Mouse (Mus musculus) liver, embryonic 14.5 days (tissue): Measurements from ENCODE around the gene Pten. TPM values are rescaled to one million over a fixed set of nuclear protein-coding genes. Genes with fewer than 3 reads are reported as not detected.

ENCODE experiments used
- ATAC-seq: fragments of 200-750 bp; cut with Nextera tagmentation; 2 replicates; pipeline ENCODE4 v1.8.0; 2017; ENCODE audit warnings: moderate number of reproducible peaks, mild to moderate bottlenecking, moderate library complexity; ENCODE audit not compliant: insufficient read depth
- DNase-seq, 3 experiments: peaks; one replicate each; pipeline ENCODE4 v3.0.0-alpha.2; 2012 to 2013; ENCODE audit warnings: low read depth in 3 of 3, low spot score in 3 of 3
- H3K27ac ChIP-seq: fragments of 300-500 bp; sonication (generic); 2 replicates; pipeline ENCODE4 v1.5.1; 2014; ENCODE audit warnings: moderate library complexity, mild to moderate bottlenecking, control low read depth, inconsistent platforms
- H3K27me3 ChIP-seq: fragments of 300-500 bp; sonication (generic); 2 replicates; pipeline ENCODE4 v1.6.1; 2014; ENCODE audit warnings: mild to moderate bottlenecking, low read length, moderate library complexity; ENCODE audit not compliant: control insufficient read depth, insufficient read depth
- H3K36me3 ChIP-seq: fragments of 300-500 bp; sonication (generic); replicated peaks from 2 replicates; pipeline ENCODE4 v1.6.1; 2014; ENCODE audit warnings: low read depth; ENCODE audit not compliant: control insufficient read depth, insufficient read depth
- H3K4me1 ChIP-seq, 2 experiments: fragments of 200-500 bp in 1 of 2; fragments of 300-500 bp in 1 of 2; sonication (generic) in 1 of 2; replicated peaks; 2 replicates each; pipeline ENCODE4 v1.6.1; 2012 to 2014; ENCODE audit warnings: antibody characterized with exemption in 1 of 2, inconsistent platforms in 1 of 2, low read length in 1 of 2; ENCODE audit not compliant: control insufficient read depth in 2 of 2, insufficient read depth in 2 of 2
- H3K4me2 ChIP-seq: fragments of 300-500 bp; sonication (generic); 2 replicates; pipeline ENCODE4 v1.6.1; 2014; ENCODE audit warnings: low read depth, mild to moderate bottlenecking, control low read depth, moderate library complexity
- H3K4me3 ChIP-seq, 2 experiments: fragments of 200-500 bp in 1 of 2; fragments of 300-500 bp in 1 of 2; sonication (generic) in 1 of 2; 2 replicates each; pipeline ENCODE4 v1.5.1; 2012 to 2014; ENCODE audit warnings: low read depth in 2 of 2, low read length in 2 of 2, mild to moderate bottlenecking in 2 of 2, control low read depth in 1 of 2, inconsistent platforms in 1 of 2, moderate library complexity in 1 of 2; ENCODE audit not compliant: insufficient read depth in 1 of 2
- H3K9ac ChIP-seq: fragments of 300-500 bp; sonication (generic); replicated peaks from 2 replicates; pipeline ENCODE4 v1.6.1; 2014; ENCODE audit warnings: mild to moderate bottlenecking, control low read depth, moderate library complexity
- H3K9me3 ChIP-seq: fragments of 300-500 bp; sonication (generic); 2 replicates; pipeline ENCODE4 v1.6.1; 2016; ENCODE audit warnings: low read length, mixed read lengths; ENCODE audit not compliant: control insufficient read depth
- CTCF ChIP-seq: IDR thresholded peaks from 2 replicates; pipeline ENCODE4 v1.5.1; 2016; ENCODE audit warnings: antibody characterized with exemption, low read depth, control low read depth
- EP300 ChIP-seq: IDR thresholded peaks from 2 replicates; pipeline ENCODE4 v1.6.1; 2016; ENCODE audit warnings: antibody characterized with exemption, low read depth
- WGBS: fragments of 180-500 bp; shearing (Covaris S2); extraction: QIAGEN DNeasy Blood & Tissue Kit; methylation state at CpG from one replicate; pipeline ENCODE4 v1.1.7; 2014; ENCODE audit not compliant: insufficient replicate concordance; 5-methylcytosine and 5-hydroxymethylcytosine counted together
- polyA plus RNA-seq, 2 experiments: library from polyadenylated mRNA; depleted of rRNA in 1 of 2; stranded (reverse) in 1 of 2; unstranded in 1 of 2; fragments of >200 nt; fragmentation: Nextera tagmentation in 1 of 2; extraction: Ambion mirVana in 1 of 2; gene quantifications; 2 replicates each; pipeline versions ENCODE4 v1.2.1 to v1.2.3; 2012 to 2014

Pten gene
- polyA plus RNA-seq (2012; rRNA removed) = 3.1 and 4.3 TPM in 2 replicates
- 3.5 and 3.9 TPM in 2 replicates for polyA plus RNA-seq (2014; fragmentation: Nextera tagmentation; extraction: Ambion mirVana)

DNA sequence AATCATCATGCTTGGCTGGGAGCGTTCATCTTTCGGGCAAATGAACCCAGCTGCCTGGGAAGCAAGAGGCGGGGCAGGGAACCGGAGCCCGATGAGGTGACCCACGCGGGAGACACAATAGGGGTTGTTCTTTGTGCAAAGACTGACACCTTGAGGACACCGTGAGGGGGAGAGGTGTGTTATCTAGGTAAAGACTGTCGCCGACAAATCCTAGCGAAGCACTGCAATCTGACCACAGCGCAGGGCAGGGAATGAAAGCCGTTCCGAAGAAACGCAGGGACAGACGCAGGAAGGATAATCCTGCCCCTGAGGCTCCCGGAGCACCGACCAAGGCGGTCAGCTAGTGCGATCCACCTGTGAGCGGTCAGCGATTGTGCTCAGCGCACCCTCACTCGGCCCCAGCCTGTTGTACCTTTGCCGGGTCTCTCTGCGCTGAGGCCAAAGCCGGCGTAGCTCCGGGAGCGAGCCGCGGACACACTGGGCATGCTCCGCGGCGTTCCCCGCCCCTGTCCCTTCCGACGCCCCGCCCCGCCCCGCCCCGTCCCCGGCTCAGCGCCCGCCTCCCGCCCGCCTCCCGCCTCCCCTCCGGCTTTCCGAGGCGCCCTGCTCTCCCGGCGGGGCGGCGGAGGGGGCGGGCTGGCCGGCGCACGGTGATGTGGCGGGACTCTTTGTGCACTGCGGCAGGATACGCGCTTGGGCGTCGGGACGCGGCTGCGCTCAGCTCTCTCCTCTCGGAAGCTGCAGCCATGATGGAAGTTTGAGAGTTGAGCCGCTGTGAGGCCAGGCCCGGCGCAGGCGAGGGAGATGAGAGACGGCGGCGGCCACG, at the start of gene Pten:
TSS of gene Pten (plus strand) at position 598 of the 826 bp plus-strand sequence.
- WGBS = under 1% methylated on average over 63 of the region's 77 CpGs
- Histone ChIP-seq H3K4me2 (peak within 1 kb of the TSS; percentile 100), H3K4me3 (peak within 1 kb of the TSS; percentile 68 to 93), H3K36me3 (no peaks in the 10 kb centered on the region), H3K4me1 (peaks cover 8 to 15% of the 10 kb centered on the region in 2 experiments; a peak in 3 of 4 replicates), H3K9ac (peak within 1 kb of the TSS; percentile 81), H3K27ac (peak within 1 kb of the TSS; percentile 41), H3K9me3 (no peaks in the 10 kb centered on the region), H3K27me3 (no peaks in the 10 kb centered on the region; the same call in 1 of the 2 replicates)
- TF ChIP-seq EP300 (no peak), CTCF (no peak)
- ATAC-seq = peak; percentile 86
- DNase-seq = peak; percentile 82 to 87 (median 84)

GRCm38 (mm10) chr19:32708996-32709395, 48.3 kb upstream of the Pten start:
- no peak for DNase-seq
- Histone ChIP-seq H3K9ac (no peak overlapping the region), H3K36me3 (peaks cover 7% of the 10 kb centered on the region), H3K4me1 (peaks cover 7 to 8% of the 10 kb centered on the region in 2 experiments), H3K9me3 (no peaks in the 10 kb centered on the region), H3K4me2 (no peak overlapping the region), H3K27ac (no peak overlapping the region), H3K4me3 (no peak overlapping the region), H3K27me3 (no peaks in the 10 kb centered on the region)
- TF ChIP-seq CTCF = no peak
- TF ChIP-seq EP300 = no peak
- no peak for ATAC-seq
- 82% methylated on average over 5 of the region's 5 CpGs for WGBS

GRCm38 (mm10) chr19:32710288-32710687, 47.0 kb upstream of the Pten start:
- WGBS = 45% methylated on average over 3 of the region's 3 CpGs
- no peaks in the 10 kb centered on the region for H3K27me3 ChIP-seq
- TF ChIP-seq CTCF (peak; percentile 36; the same call in 1 of the 2 replicates), EP300 (no peak)
- DNase-seq (peak in 1 of 3 experiments; percentile 13), ATAC-seq (no peak)
- no peaks in the 10 kb centered on the region for H3K9me3 ChIP-seq
- peaks cover 8 to 9% of the 10 kb centered on the region in 2 experiments for H3K4me1 ChIP-seq
- no peak overlapping the region for H3K4me3 ChIP-seq
- peak overlapping the region; percentile 86; the same call in 1 of the 2 replicates for H3K4me2 ChIP-seq
- H3K9ac ChIP-seq = no peak overlapping the region
- H3K36me3 ChIP-seq = peaks cover 2% of the 10 kb centered on the region; the same call in 1 of the 2 replicates
- no peak overlapping the region for H3K27ac ChIP-seq

GRCm38 (mm10) chr19:32711761-32712541, 45.3 kb upstream of the Pten start:
- H3K27ac ChIP-seq = peak overlapping the region; percentile 42
- no peaks in the 10 kb centered on the region for H3K27me3 ChIP-seq
- WGBS = under 1% methylated on average over 63 of the region's 63 CpGs
- ATAC-seq (peak; percentile 96), DNase-seq (peak; percentile 57 to 67 (median 66))
- peak overlapping the region; percentile 68 for H3K9ac ChIP-seq
- TF ChIP-seq EP300 = no peak
- TF ChIP-seq CTCF = no peak
- H3K36me3 ChIP-seq = no peaks in the 10 kb centered on the region
- H3K4me1 ChIP-seq = peaks cover 8 to 9% of the 10 kb centered on the region in 2 experiments
- peak overlapping the region; percentile 74 to 79 for H3K4me3 ChIP-seq
- H3K4me2 ChIP-seq = peak overlapping the region; percentile 86
- H3K9me3 ChIP-seq = no peaks in the 10 kb centered on the region
